Mouse (Mus musculus) intestine, postnatal 0 days (tissue): ENCODE measurements around the gene Cyp2u1. TPM values are rescaled to one million over a fixed set of nuclear protein-coding genes. Genes with fewer than 3 reads are reported as not detected.

Experiments
- ATAC-seq: fragments of 200-750 bp; cut with Nextera tagmentation; 2 replicates; pipeline ENCODE4 v1.8.0; 2017; ENCODE audit warnings: mild to moderate bottlenecking, moderate TSS enrichment, moderate library complexity
- H3K27ac ChIP-seq: fragments of 300-500 bp; sonication (generic); 2 replicates; pipeline ENCODE4 v1.5.1; 2014; ENCODE audit warnings: mild to moderate bottlenecking, low read depth, low read length, moderate library complexity
- H3K27me3 ChIP-seq: fragments of 300-500 bp; sonication (generic); replicated peaks from 2 replicates; pipeline ENCODE4 v1.6.1; 2014; ENCODE audit warnings: low read length, mixed read lengths; ENCODE audit not compliant: control insufficient read depth, insufficient read depth
- H3K36me3 ChIP-seq: fragments of 300-500 bp; sonication (generic); 2 replicates; pipeline ENCODE4 v1.6.1; 2014; ENCODE audit warnings: mild to moderate bottlenecking, moderate library complexity; ENCODE audit not compliant: control insufficient read depth, insufficient read depth
- H3K4me1 ChIP-seq: fragments of 300-500 bp; sonication (generic); replicated peaks from 2 replicates; pipeline ENCODE4 v1.6.1; 2014; ENCODE audit warnings: antibody characterized with exemption, low read length, mixed read lengths; ENCODE audit not compliant: control insufficient read depth, insufficient read depth
- H3K4me2 ChIP-seq: fragments of 300-500 bp; sonication (generic); replicated peaks from 2 replicates; pipeline ENCODE4 v1.6.1; 2014; ENCODE audit warnings: low read depth, mild to moderate bottlenecking, moderate library complexity
- H3K4me3 ChIP-seq: fragments of 300-500 bp; sonication (generic); 2 replicates; pipeline ENCODE4 v1.5.1; 2014; ENCODE audit warnings: low read depth, low read length
- H3K9ac ChIP-seq: fragments of 300-500 bp; sonication (generic); 2 replicates; pipeline ENCODE4 v1.6.1; 2014; ENCODE audit warnings: mild to moderate bottlenecking, low read depth, low read length
- H3K9me3 ChIP-seq: fragments of 300-500 bp; sonication (generic); 2 replicates; pipeline ENCODE4 v1.6.1; 2016; ENCODE audit warnings: mixed run types; ENCODE audit not compliant: control insufficient read depth
- CTCF ChIP-seq: sonication (generic); IDR thresholded peaks from 2 replicates; pipeline ENCODE4 v1.5.1; 2016; ENCODE audit warnings: low read depth, mild to moderate bottlenecking, control low read depth, antibody characterized with exemption, moderate library complexity
- WGBS: fragments of 180-500 bp; shearing (Covaris S2); extraction: QIAGEN DNeasy Blood & Tissue Kit; methylation state at CpG from one replicate; pipeline ENCODE4 v1.1.7; 2014; 5-methylcytosine and 5-hydroxymethylcytosine counted together
- polyA plus RNA-seq: library from polyadenylated mRNA; unstranded; fragments of >200 nt; fragmentation: Nextera tagmentation; extraction: Ambion mirVana; gene quantifications from 2 replicates; pipeline ENCODE4 v1.2.1, GENCODE M21; 2015

Gene Cyp2u1
- polyA plus RNA-seq, 1 experiment from 2014 or later, result 17.1 TPM

GRCm38 (mm10) chr3:131247851-131248250, 55.2 kb downstream of the Cyp2u1 start:
- peaks cover 67% of the 10 kb centered on the region for H3K36me3 ChIP-seq
- no peak overlapping the region for H3K27ac ChIP-seq
- no peak for ATAC-seq
- no peak overlapping the region for H3K4me2 ChIP-seq
- H3K27me3 ChIP-seq, result no peaks in the 10 kb centered on the region
- no peak overlapping the region for H3K9ac ChIP-seq
- H3K9me3 ChIP-seq, result no peaks in the 10 kb centered on the region
- TF ChIP-seq CTCF, result no peak
- 67% methylated on average over 5 of the region's 5 CpGs for WGBS
- H3K4me3 ChIP-seq, result no peak overlapping the region
- peaks cover 3% of the 10 kb centered on the region; the same call in 1 of the 2 replicates for H3K4me1 ChIP-seq

- TF ChIP-seq CTCF, result peak; percentile 31
- Histone ChIP-seq H3K36me3 (peaks cover 71% of the 10 kb centered on the region), H3K4me3 (no peak overlapping the region), H3K9ac (no peak overlapping the region), H3K27me3 (no peaks in the 10 kb centered on the region), H3K4me2 (no peak overlapping the region), H3K27ac (0 out of 2 replicates have a peak overlapping the region, but pooled peaks have one; percentile 4), H3K9me3 (no peaks in the 10 kb centered on the region), H3K4me1 (peaks cover 3% of the 10 kb centered on the region; the same call in 1 of the 2 replicates)
- 86% methylated on average over 6 of the region's 6 CpGs for WGBS
- ATAC-seq, result no peak
These were observed 55.6 kb downstream of the Cyp2u1 start for GRCm38 (mm10) chr3:131247447-131247846.

GRCm38 (mm10) chr3:131246579-131247046, 56.4 kb downstream of the Cyp2u1 start:
- 80% methylated on average over 8 of the region's 8 CpGs for WGBS

GRCm38 (mm10) chr3:131245766-131246578, 57.1 kb downstream of the Cyp2u1 start:
- no peak overlapping the region for H3K4me3 ChIP-seq
- 0 out of 2 replicates have a peak, but pooled peaks cover 3% of the 10 kb centered on the region for H3K4me1 ChIP-seq
- H3K27ac ChIP-seq, result no peak overlapping the region
- H3K4me2 ChIP-seq, result no peak overlapping the region
- peaks cover 86% of the 10 kb centered on the region for H3K36me3 ChIP-seq
- peak; percentile 50; the same call in 1 of the 2 replicates for ATAC-seq
- WGBS, result 56% methylated on average over 11 of the region's 11 CpGs
- peak; percentile 87 for TF ChIP-seq CTCF
- no peaks in the 10 kb centered on the region for H3K9me3 ChIP-seq
- no peak overlapping the region for H3K9ac ChIP-seq
- H3K27me3 ChIP-seq, result no peaks in the 10 kb centered on the region

More at GRCm38 (mm10) chr3:131246579-131247046, 56.4 kb downstream of the Cyp2u1 start:
- H3K36me3 ChIP-seq, result peaks cover 80% of the 10 kb centered on the region
- H3K27me3 ChIP-seq, result no peaks in the 10 kb centered on the region
- no peak overlapping the region for H3K4me2 ChIP-seq
- no peaks in the 10 kb centered on the region for H3K9me3 ChIP-seq
- no peak overlapping the region for H3K9ac ChIP-seq
- H3K4me1 ChIP-seq, result peaks cover 3% of the 10 kb centered on the region; the same call in 1 of the 2 replicates
- no peak for TF ChIP-seq CTCF
- H3K4me3 ChIP-seq, result no peak overlapping the region
- no peak; the same call in 1 of the 2 replicates for ATAC-seq
- peak overlapping the region; percentile 5; the same call in 1 of the 2 replicates for H3K27ac ChIP-seq

Other genes starting within 250 kb of the Cyp2u1 start
- 0.25 and 0.27 TPM in 2 replicates for gene Lef1, start 192.8 kb downstream of the Cyp2u1 start, polyA plus RNA-seq
- gene Hadh, start 31.1 kb downstream of the Cyp2u1 start, polyA plus RNA-seq, result 581 and 642 TPM in 2 replicates
- 37.9 and 39.1 TPM in 2 replicates for gene Sgms2, start 188.2 kb upstream of the Cyp2u1 start, polyA plus RNA-seq